Mouse (Mus musculus) forebrain, embryonic 14.5 days (tissue): ENCODE measurements at regions not wholly inside any gene's neighbourhood (a gene's known extent, or its start where the extent isn't known, plus 50 kb on each side); places are given as distances from the start of the nearest gene placed in this dataset.

Experiments used
- ATAC-seq: fragments of 200-750 bp; cut with Nextera tagmentation; 2 replicates; pipeline ENCODE4 v1.8.0; 2017; ENCODE audit warnings: mild to moderate bottlenecking, moderate library complexity
- DNase-seq: peaks from one replicate; pipeline ENCODE4 v3.0.0-alpha.2; 2015; ENCODE audit warnings: low spot score
- H3K27ac ChIP-seq: fragments of 300-500 bp; sonication (generic); 2 replicates; pipeline ENCODE4 v1.5.1; 2014; ENCODE audit warnings: low read depth, mild to moderate bottlenecking, control low read depth, low read length, moderate library complexity
- H3K27me3 ChIP-seq: fragments of 300-500 bp; sonication (generic); replicated peaks from 2 replicates; pipeline ENCODE4 v1.6.1; 2014; ENCODE audit warnings: low read length, control low read depth, mixed read lengths; ENCODE audit not compliant: control insufficient read depth, insufficient read depth
- H3K36me3 ChIP-seq: fragments of 300-500 bp; sonication (generic); 2 replicates; pipeline ENCODE4 v1.6.1; 2014; ENCODE audit warnings: low read length, control low read depth; ENCODE audit not compliant: control insufficient read depth, insufficient read depth
- H3K4me1 ChIP-seq: fragments of 300-500 bp; sonication (generic); 2 replicates; pipeline ENCODE4 v1.6.1; 2014; ENCODE audit warnings: antibody characterized with exemption, low read length, control low read depth; ENCODE audit not compliant: control insufficient read depth, insufficient read depth
- H3K4me2 ChIP-seq: fragments of 300-500 bp; sonication (generic); 2 replicates; pipeline ENCODE4 v1.6.1; 2014; ENCODE audit warnings: mild to moderate bottlenecking, control low read depth, low read length
- H3K4me3 ChIP-seq: fragments of 300-500 bp; sonication (generic); 2 replicates; pipeline ENCODE4 v1.5.1; 2014; ENCODE audit warnings: low read depth, low read length, control low read depth
- H3K9ac ChIP-seq: fragments of 300-500 bp; sonication (generic); 2 replicates; pipeline ENCODE4 v1.6.1; 2014; ENCODE audit warnings: mild to moderate bottlenecking, low read length, control low read depth, moderate library complexity
- H3K9me3 ChIP-seq: fragments of 300-500 bp; sonication (generic); replicated peaks from 2 replicates; pipeline ENCODE4 v1.6.1; 2016; ENCODE audit warnings: low read length, control low read depth, mixed read lengths; ENCODE audit not compliant: control insufficient read depth
- WGBS: fragments of 180-500 bp; shearing (Covaris S2); extraction: QIAGEN DNeasy Blood & Tissue Kit; methylation state at CpG from one replicate; pipeline ENCODE4 v1.1.7; 2014; 5-methylcytosine and 5-hydroxymethylcytosine counted together

DNA sequence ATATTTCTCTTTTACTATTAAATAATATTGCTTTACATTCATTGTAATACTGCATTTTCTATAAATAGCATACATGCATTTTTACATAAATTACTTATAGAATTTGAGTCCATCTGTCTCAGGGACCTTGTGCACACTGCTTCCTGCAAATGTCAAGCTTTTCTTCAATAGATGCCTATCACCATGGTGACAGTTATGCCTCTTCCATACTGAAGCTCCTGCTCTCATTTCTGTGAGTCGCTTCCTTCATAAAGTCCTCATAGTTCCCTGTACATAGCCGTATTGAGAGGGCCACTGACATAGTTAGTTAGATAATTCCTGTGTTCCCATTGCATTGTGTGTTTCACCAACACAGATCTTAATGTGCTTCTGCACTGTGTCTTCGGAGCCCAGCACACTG is 244.7 kb downstream of the Fam49a start:
- Histone ChIP-seq H3K27me3 (no peaks in the 10 kb centered on the region), H3K36me3 (no peaks in the 10 kb centered on the region), H3K27ac (no peak overlapping the region), H3K9me3 (no peaks in the 10 kb centered on the region), H3K4me2 (no peak overlapping the region), H3K4me1 (peaks cover 17% of the 10 kb centered on the region), H3K9ac (no peak overlapping the region), H3K4me3 (no peak overlapping the region)
- no peak for DNase-seq
- WGBS: 83% methylated on average over 3 of the region's 3 CpGs
- ATAC-seq: no peak

DNA sequence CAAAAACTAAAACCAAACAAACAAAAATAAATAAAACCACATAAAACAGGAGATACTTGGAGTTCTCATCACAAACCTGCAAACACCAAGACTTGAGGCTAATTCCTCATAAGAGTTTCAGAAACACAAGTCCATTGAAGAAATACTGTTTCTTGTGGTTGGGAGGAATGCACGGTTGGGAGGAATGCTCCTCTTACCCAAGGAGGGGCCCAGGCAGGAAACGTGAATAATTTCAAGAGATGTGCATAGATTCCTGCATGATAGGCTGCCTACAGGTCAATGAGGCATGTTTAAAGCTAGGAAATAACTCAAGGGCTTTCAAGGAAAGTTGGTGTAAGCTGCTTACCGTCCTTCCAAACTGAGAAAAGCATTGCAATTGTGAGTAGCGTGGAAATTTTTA is 243.7 kb downstream of the Fam49a start:
- Histone ChIP-seq H3K9me3 (no peaks in the 10 kb centered on the region), H3K4me3 (no peak overlapping the region), H3K36me3 (no peaks in the 10 kb centered on the region), H3K27me3 (no peaks in the 10 kb centered on the region), H3K4me2 (no peak overlapping the region), H3K9ac (no peak overlapping the region), H3K27ac (no peak overlapping the region), H3K4me1 (peaks cover 17% of the 10 kb centered on the region)
- 90% methylated on average over 4 of the region's 4 CpGs for WGBS
- no peak for ATAC-seq
- no peak for DNase-seq

GRCm38 (mm10) chr12:12499903-12500302 is 238.0 kb downstream of the Fam49a start:
- WGBS: 54% methylated on average over 3 of the region's 3 CpGs
- H3K4me2 ChIP-seq: no peak overlapping the region
- no peak for ATAC-seq

GRCm38 (mm10) chr12:12498621-12499020 is 236.7 kb downstream of the Fam49a start:
- Histone ChIP-seq H3K4me2 (no peak overlapping the region), H3K27me3 (no peaks in the 10 kb centered on the region), H3K4me3 (no peak overlapping the region), H3K9me3 (no peaks in the 10 kb centered on the region), H3K27ac (no peak overlapping the region), H3K4me1 (no peaks in the 10 kb centered on the region), H3K36me3 (no peaks in the 10 kb centered on the region), H3K9ac (no peak overlapping the region)
- ATAC-seq (no peak), DNase-seq (no peak)

More at GRCm38 (mm10) chr12:12499903-12500302, 238.0 kb downstream of the Fam49a start:
- DNase-seq: no peak
- Histone ChIP-seq H3K36me3 (no peaks in the 10 kb centered on the region), H3K4me3 (no peak overlapping the region), H3K9ac (no peak overlapping the region), H3K27me3 (no peaks in the 10 kb centered on the region), H3K9me3 (no peaks in the 10 kb centered on the region), H3K4me1 (no peaks in the 10 kb centered on the region), H3K27ac (no peak overlapping the region)

DNA sequence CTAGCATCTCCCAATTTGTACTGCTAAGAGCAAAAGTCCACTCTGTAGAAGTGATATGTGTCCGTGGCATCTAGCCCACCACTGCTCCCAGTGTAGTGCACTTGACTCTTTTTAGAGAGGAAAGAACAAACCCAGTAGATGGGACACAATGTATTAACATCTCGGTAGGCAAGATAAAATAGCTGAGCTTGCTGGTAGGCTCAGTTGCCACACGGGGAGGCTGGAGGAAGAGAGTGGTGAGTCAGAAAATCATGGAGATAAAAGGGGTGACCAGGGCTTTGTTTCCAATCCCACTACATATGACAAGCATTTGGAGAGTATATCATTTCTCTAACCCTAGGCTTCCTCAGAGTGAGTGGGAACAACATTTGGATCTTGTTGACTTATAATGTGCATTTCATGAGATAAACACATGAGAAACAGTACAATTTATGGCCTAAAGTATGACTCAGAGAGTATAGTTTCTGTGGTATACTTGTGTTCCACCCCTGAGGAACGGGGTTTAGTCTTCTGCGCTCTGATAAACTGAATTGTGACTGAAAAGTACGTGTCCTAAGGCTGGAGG is 235.4 kb downstream of the Fam49a start:
- Histone ChIP-seq H3K4me3 (no peak overlapping the region), H3K9me3 (no peaks in the 10 kb centered on the region), H3K36me3 (no peaks in the 10 kb centered on the region), H3K4me1 (no peaks in the 10 kb centered on the region), H3K27ac (no peak overlapping the region), H3K27me3 (no peaks in the 10 kb centered on the region), H3K9ac (no peak overlapping the region), H3K4me2 (no peak overlapping the region)
- no peak for DNase-seq
- ATAC-seq: no peak
- WGBS: 86% methylated on average over 6 of the region's 6 CpGs

- no peak overlapping the region for H3K27ac ChIP-seq
- no peak for ATAC-seq
- H3K27me3 ChIP-seq: no peaks in the 10 kb centered on the region
- H3K4me1 ChIP-seq: no peaks in the 10 kb centered on the region
- no peaks in the 10 kb centered on the region for H3K36me3 ChIP-seq
- DNase-seq: peak; percentile 29
- 90% methylated on average over 7 of the region's 7 CpGs for WGBS
- no peak overlapping the region for H3K9ac ChIP-seq
- H3K4me2 ChIP-seq: no peak overlapping the region
- no peak overlapping the region for H3K4me3 ChIP-seq
- H3K9me3 ChIP-seq: no peaks in the 10 kb centered on the region
Observed at GRCm38 (mm10) chr12:12496593-12497141, 234.7 kb downstream of the Fam49a start.

DNA sequence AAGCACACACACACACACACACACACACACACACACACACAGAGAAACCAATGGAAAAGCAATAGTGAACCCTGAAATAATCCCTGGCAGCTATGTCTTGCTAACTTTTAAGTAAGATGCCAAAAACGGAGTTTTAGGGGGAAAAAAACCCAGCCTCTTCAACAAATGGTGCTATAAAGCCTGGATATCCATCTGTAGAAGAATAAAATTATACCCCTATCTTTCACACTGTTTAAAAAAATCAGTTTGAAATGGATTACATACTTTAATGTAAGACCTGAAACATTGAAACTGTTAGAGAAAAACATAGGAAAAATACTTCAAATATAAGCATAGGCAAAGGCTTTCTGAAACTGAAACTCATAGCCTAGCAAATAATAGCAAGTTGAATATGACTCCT is 228.2 kb downstream of the Fam49a start:
- Histone ChIP-seq H3K9ac (no peak overlapping the region), H3K4me2 (no peak overlapping the region), H3K4me3 (no peak overlapping the region), H3K27me3 (no peaks in the 10 kb centered on the region), H3K27ac (no peak overlapping the region), H3K4me1 (no peaks in the 10 kb centered on the region), H3K36me3 (no peaks in the 10 kb centered on the region), H3K9me3 (no peaks in the 10 kb centered on the region)
- no peak for ATAC-seq
- no peak for DNase-seq
- 93% methylated on average over 1 of the region's 1 CpGs for WGBS

DNA sequence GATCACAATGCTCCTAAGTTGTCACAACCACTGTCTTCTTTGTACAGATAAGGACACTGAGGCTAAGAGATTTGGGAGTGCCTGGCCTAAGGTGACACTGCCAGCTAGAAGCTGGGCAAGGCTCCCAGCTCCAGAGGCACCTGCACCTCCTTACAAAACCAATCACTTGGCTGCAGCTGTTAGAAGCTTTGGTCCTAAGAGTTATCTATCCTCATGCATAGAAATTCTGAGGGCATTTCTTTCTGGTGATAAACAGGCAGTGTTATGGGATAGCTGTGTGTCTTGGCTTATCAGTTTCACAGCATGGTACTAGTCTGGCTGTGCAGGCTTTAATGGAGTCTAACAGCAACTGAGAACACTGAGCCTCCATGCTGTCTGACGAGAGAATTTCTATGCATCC is 226.2 kb downstream of the Fam49a start:
- no peaks in the 10 kb centered on the region for H3K36me3 ChIP-seq
- no peaks in the 10 kb centered on the region for H3K9me3 ChIP-seq
- H3K4me2 ChIP-seq: no peak overlapping the region
- 86% methylated on average over 1 of the region's 1 CpGs for WGBS
- H3K27ac ChIP-seq: no peak overlapping the region
- H3K4me1 ChIP-seq: no peaks in the 10 kb centered on the region
- ATAC-seq (no peak), DNase-seq (no peak)
- H3K9ac ChIP-seq: no peak overlapping the region
- no peak overlapping the region for H3K4me3 ChIP-seq
- no peaks in the 10 kb centered on the region for H3K27me3 ChIP-seq

DNA sequence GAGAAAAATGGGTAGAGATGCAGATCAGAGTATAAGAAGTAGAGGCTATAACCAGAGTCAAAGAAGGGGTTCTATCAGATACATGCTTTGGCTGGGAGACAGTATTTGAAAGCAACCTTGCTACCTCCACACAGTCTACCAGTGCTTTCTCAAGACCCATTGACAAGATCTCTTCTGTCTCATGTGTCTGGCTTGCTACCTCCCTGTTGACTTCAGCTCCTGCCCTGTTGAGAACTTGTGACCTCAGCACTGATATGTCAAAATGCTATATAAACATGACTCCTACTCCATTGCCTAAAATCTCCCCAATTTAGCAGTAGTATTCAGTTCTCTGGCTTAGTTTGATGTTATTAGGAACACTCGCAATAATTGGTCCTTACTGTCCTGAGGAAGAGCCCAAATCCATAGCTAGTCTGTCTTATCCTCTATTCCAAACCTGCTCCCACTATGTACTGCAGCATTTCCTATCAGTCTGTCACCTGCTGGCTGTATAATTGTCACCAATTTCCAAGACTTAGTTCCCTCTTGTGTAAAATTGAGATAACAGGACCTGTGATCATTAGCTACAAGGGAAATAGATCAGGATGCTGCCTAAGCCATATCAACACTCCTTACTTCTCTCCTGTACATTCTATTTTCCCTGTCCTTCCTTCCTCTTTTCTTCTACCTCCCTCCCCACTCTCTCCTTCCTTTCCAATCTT is 224.9 kb downstream of the Fam49a start:
- Histone ChIP-seq H3K27me3 (no peaks in the 10 kb centered on the region), H3K4me2 (no peak overlapping the region), H3K36me3 (no peaks in the 10 kb centered on the region), H3K4me1 (no peaks in the 10 kb centered on the region), H3K4me3 (no peak overlapping the region), H3K9ac (no peak overlapping the region), H3K27ac (no peak overlapping the region), H3K9me3 (no peaks in the 10 kb centered on the region)
- no peak for ATAC-seq
- WGBS: 89% methylated on average over 1 of the region's 1 CpGs
- DNase-seq: no peak
